16 mouse cellular contexts compared by ENCODE assay signal in the genomic region with DNA sequence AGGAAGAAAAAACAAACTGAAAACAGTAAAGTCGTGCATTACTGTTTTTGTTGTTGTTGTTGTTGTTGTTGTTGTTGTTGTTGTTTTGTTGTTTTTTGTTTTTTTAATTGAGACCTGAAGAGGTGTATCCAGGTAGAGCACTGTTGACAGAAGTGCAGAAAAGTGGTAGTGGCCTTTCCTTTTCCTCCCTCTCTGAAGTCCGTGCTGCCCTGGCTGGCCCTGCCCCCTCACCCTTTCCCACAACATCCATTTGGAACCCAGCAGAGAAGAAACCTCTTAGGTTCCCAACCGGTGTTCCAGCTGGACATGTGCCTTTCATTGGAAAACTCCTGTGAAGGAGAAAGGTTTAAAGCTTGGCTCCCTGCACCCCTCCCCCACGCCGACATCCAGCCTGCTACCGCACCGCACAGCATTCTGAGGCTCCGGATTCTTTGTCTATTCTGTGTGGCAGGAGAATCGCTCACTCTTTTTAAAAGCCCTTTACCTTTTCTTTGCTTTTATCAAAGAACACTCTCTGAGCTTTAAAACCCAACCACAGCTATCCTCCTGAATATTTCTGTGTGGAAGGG.
DNase-seq lines count a peak whose midpoint lies in the region; ATAC-seq lines count a peak whose summit lies in the region.
"Had no signal": no experiment of that assay in that cellular context is flagged by ENCODE, and none has a peak within 500 bp of the region (broad histone marks: within the 10 kb centered on the region; RNA-seq: fewer than 3 reads in every experiment).

No protein-coding gene starts in this region.

- intact Hi-C loops in heart, postnatal 25 days (cut with DNase I): no loop called here

- no peak overlapping the region for H3K4me2 ChIP-seq in embryonic facial prominence, embryonic 14.5 days (ENCODE audit: low read depth, low read length)
- no peak overlapping the region for H3K4me2 ChIP-seq in hindbrain, embryonic 13.5 days
- H3K4me2 ChIP-seq: embryonic facial prominence, embryonic 12.5 days; heart, embryonic 13.5 days; liver, embryonic 12.5 days; neural tube, embryonic 12.5 days had no signal

- no peaks in the 10 kb centered on the region for H3K9me3 ChIP-seq in embryonic facial prominence, embryonic 14.5 days (ENCODE audit: control insufficient read depth, low read length)
- H3K9me3 ChIP-seq in hindbrain, embryonic 13.5 days: no peaks in the 10 kb centered on the region
- H3K9me3 ChIP-seq: embryonic facial prominence, embryonic 12.5 days; heart, embryonic 13.5 days; neural tube, embryonic 12.5 days had no signal

- WGBS in embryonic facial prominence, embryonic 14.5 days: 35% methylated on average over 9 of the region's 9 CpGs
- WGBS in hindbrain, embryonic 13.5 days: 30% methylated on average over 9 of the region's 9 CpGs

- peak; percentile 25 for DNase-seq in right cerebral cortex, postnatal 14 days
- no peak for DNase-seq in right cerebral cortex, postnatal 36 days (ENCODE audit: low spot score in 2 of 2)
- DNase-seq in embryonic facial prominence, embryonic 14.5 days (ENCODE audit: low spot score): peak; percentile 6
- no peak for DNase-seq in lung, postnatal 10 days
- DNase-seq in heart, postnatal 25 days (ENCODE audit: low spot score): no peak
- DNase-seq in T-cell, adult 2 months (ENCODE audit: low spot score): no peak
- DNase-seq: cerebellum, adult 8-10 months; gastrocnemius, postnatal 14 days; kidney, adult 9 months; thymus, adult 18-20 months had no signal

- H3K4me1 ChIP-seq in embryonic facial prominence, embryonic 14.5 days (ENCODE audit: control insufficient read depth, insufficient read depth, low read length): no peaks in the 10 kb centered on the region
- peaks cover 5% of the 10 kb centered on the region for H3K4me1 ChIP-seq in hindbrain, embryonic 13.5 days (replicated peaks)
- H3K4me1 ChIP-seq: embryonic facial prominence, embryonic 12.5 days; heart, embryonic 13.5 days; liver, embryonic 12.5 days; neural tube, embryonic 12.5 days had no signal

- H3K4me3 ChIP-seq in embryonic facial prominence, embryonic 14.5 days (ENCODE audit: low read depth, low read length): no peak overlapping the region
- H3K4me3 ChIP-seq in hindbrain, embryonic 13.5 days: no peak overlapping the region
- H3K4me3 ChIP-seq: embryonic facial prominence, embryonic 12.5 days; heart, embryonic 13.5 days; left cerebral cortex, adult 2 months; liver, embryonic 12.5 days; neural tube, embryonic 12.5 days had no signal

- H3K27ac ChIP-seq in embryonic facial prominence, embryonic 14.5 days (replicated peaks; ENCODE audit: low read depth, low read length): no peak overlapping the region
- H3K27ac ChIP-seq in hindbrain, embryonic 13.5 days: 0 out of 2 replicates have a peak overlapping the region, but pooled peaks have one; percentile 18
- H3K27ac ChIP-seq: embryonic facial prominence, embryonic 12.5 days; heart, embryonic 13.5 days; left cerebral cortex, adult 2 months; liver, embryonic 12.5 days; neural tube, embryonic 12.5 days had no signal

- no peak overlapping the region for H3K9ac ChIP-seq in embryonic facial prominence, embryonic 14.5 days (ENCODE audit: low read depth, low read length)
- H3K9ac ChIP-seq in hindbrain, embryonic 13.5 days: 0 out of 2 replicates have a peak overlapping the region, but pooled peaks have one; percentile 24
- H3K9ac ChIP-seq: embryonic facial prominence, embryonic 12.5 days; heart, embryonic 13.5 days; liver, embryonic 12.5 days; neural tube, embryonic 12.5 days had no signal

- ATAC-seq in embryonic facial prominence, embryonic 14.5 days (ENCODE audit: low read depth): no peak
- ATAC-seq in hindbrain, embryonic 13.5 days (ENCODE audit: low FRiP score): no peak
- ATAC-seq: liver, embryonic 12.5 days had no signal

- no peaks in the 10 kb centered on the region for H3K36me3 ChIP-seq in embryonic facial prominence, embryonic 14.5 days (ENCODE audit: control insufficient read depth, insufficient read depth, low read length)
- H3K36me3 ChIP-seq in hindbrain, embryonic 13.5 days: no peaks in the 10 kb centered on the region
- H3K36me3 ChIP-seq: embryonic facial prominence, embryonic 12.5 days; heart, embryonic 13.5 days; liver, embryonic 12.5 days; neural tube, embryonic 12.5 days had no signal

- no peaks in the 10 kb centered on the region for H3K27me3 ChIP-seq in embryonic facial prominence, embryonic 14.5 days (replicated peaks; ENCODE audit: control insufficient read depth, insufficient read depth, low read length)
- H3K27me3 ChIP-seq in hindbrain, embryonic 13.5 days: no peaks in the 10 kb centered on the region
- H3K27me3 ChIP-seq: embryonic facial prominence, embryonic 12.5 days; liver, embryonic 12.5 days; neural tube, embryonic 12.5 days had no signal

Comparison
In these comparisons a context has a peak if more than half of its experiments do, and no peak if none do; other contexts are left out.
1. DNase-seq: peak in right cerebral cortex, postnatal 14 days (single experiment) and embryonic facial prominence, embryonic 14.5 days (single experiment); none in right cerebral cortex, postnatal 36 days (0 of 2), lung, postnatal 10 days (single experiment), heart, postnatal 25 days (single experiment) and T-cell, adult 2 months (single experiment).